Mouse (Mus musculus) heart, postnatal 14 days (tissue): ENCODE measurements around the gene 2310034G01Rik. TPM values are rescaled to one million over a fixed set of nuclear protein-coding genes. Genes with fewer than 3 reads are reported as not detected.

Experiments used
- DNase-seq, 2 experiments: peaks; one replicate each; pipeline ENCODE4 v3.0.0; 2021 to 2022
- intact Hi-C: fragments of 180-260 bp; cut with DNase I; formaldehyde crosslinking; loops from one replicate; pipeline ENCODE4 v1.15.1; 2025
- microRNA-seq, 2 experiments: library from miRNA; unstranded; fragments of <30 nt; microRNA quantifications; one replicate each; pipeline ENCODE4 v1.2.0; 2021 to 2022
- total RNA-seq, 2 experiments: library from RNA; stranded (reverse); gene quantifications; 2 replicates each; pipeline ENCODE4 v1.2.3; 2021

2310034G01Rik gene
- total RNA-seq, 2 experiments from 2014 or later: 0.22 to 0.48 TPM

GRCm38 (mm10) chr19:46305432-46306267, 44.5 kb downstream of the 2310034G01Rik start:
- peak; percentile 93 to 95 for DNase-seq
- intact Hi-C loops: loop anchor here (2.0 to 10.0 kb wide), 3 partner anchors 63 to 171 kb away; no protein-coding TSS in a partner anchor

GRCm38 (mm10) chr19:46304908-46305333, 45.2 kb downstream of the 2310034G01Rik start:
- intact Hi-C loops: loop anchor here (2.0 to 10.0 kb wide), 3 partner anchors 64 to 170 kb away; no protein-coding TSS in a partner anchor

GRCm38 (mm10) chr19:46304216-46304841, 45.8 kb downstream of the 2310034G01Rik start, which contains the start of gene Nfkb2:
Nfkb2 (plus strand) TSS chr19:46304320.
- intact Hi-C loops: loop anchor here (2.0 to 10.0 kb wide), 3 partner anchors 64 to 170 kb away; no protein-coding TSS in a partner anchor
- peak; percentile 94 to 95 for DNase-seq

More at GRCm38 (mm10) chr19:46304908-46305333, 45.2 kb downstream of the 2310034G01Rik start:
- no peak for DNase-seq

- intact Hi-C loops: loop anchor here (2.0 to 10.0 kb wide), 3 partner anchors 65 to 169 kb away; no protein-coding TSS in a partner anchor
- DNase-seq: no peak
These were observed 46.6 kb downstream of the 2310034G01Rik start for GRCm38 (mm10) chr19:46303251-46304215.

GRCm38 (mm10) chr19:46302551-46302950, 47.6 kb downstream of the 2310034G01Rik start:
- intact Hi-C loops: loop anchor here (10.0 kb wide), 1 partner anchor 142 kb away; no protein-coding TSS in a partner anchor
- DNase-seq: no peak

- DNase-seq: no peak
- intact Hi-C loops: loop anchor here (10.0 kb wide), 1 partner anchor 144 kb away; no protein-coding TSS in a partner anchor
These were observed 49.6 kb downstream of the 2310034G01Rik start for GRCm38 (mm10) chr19:46300294-46301045.

Small RNAs within 50 kb of the gene (microRNA-seq; reads per million reads assigned to microRNA genes)
- gene Mir146b: 1.1 to 3.0 reads per million in 2 experiments

Other genes starting within 250 kb of the 2310034G01Rik start
- under 1 TPM in 1 of 2 experiments, not detected in 1; 0.67 TPM for gene Elovl3, start 218.4 kb downstream of the 2310034G01Rik start, total RNA-seq
- under 1 TPM in 1 of 2 experiments, not detected in 1; 0.79 TPM for gene Pitx3, start 202.0 kb downstream of the 2310034G01Rik start, total RNA-seq
- 10 to 100 TPM; 50.3 to 50.7 TPM for gene Gbf1, start 197.8 kb downstream of the 2310034G01Rik start, total RNA-seq
- gene Nfkb2, start 46.0 kb downstream of the 2310034G01Rik start, total RNA-seq: 10 to 100 TPM; 15.5 to 16.6 TPM
- 1 to 10 TPM; 1.7 to 1.9 TPM for gene Psd, start 23.1 kb downstream of the 2310034G01Rik start, total RNA-seq
- 1 to 10 TPM; 5.5 to 6.9 TPM for gene Fbxl15, start 22.1 kb downstream of the 2310034G01Rik start, total RNA-seq
- 10 to 100 TPM; 88.0 to 89.6 TPM for gene Cuedc2, start 11.6 kb downstream of the 2310034G01Rik start, total RNA-seq
- 1 to 10 TPM; 2.9 to 3.6 TPM for gene Mfsd13a, start 9.2 kb downstream of the 2310034G01Rik start, total RNA-seq
- gene Actr1a, start 45.4 kb upstream of the 2310034G01Rik start, total RNA-seq: 100 to 1,000 TPM; 104 to 108 TPM
- 10 to 100 TPM; 15.1 to 15.3 TPM for gene Sufu, start 46.6 kb upstream of the 2310034G01Rik start, total RNA-seq
- 10 to 100 TPM; 47.6 to 50.0 TPM for gene Trim8, start 151.4 kb upstream of the 2310034G01Rik start, total RNA-seq
- 10 to 100 TPM; 29.7 to 30.0 TPM for gene Arl3, start 222.9 kb upstream of the 2310034G01Rik start, total RNA-seq
- gene Sfxn2, start 223.1 kb upstream of the 2310034G01Rik start, total RNA-seq: 1 to 10 TPM; 4.1 to 5.3 TPM
- gene Wbp1l, start 248.8 kb upstream of the 2310034G01Rik start, total RNA-seq: 10 to 100 TPM; 60.3 to 68.7 TPM